Mouse (Mus musculus) heart, embryonic 11.5 days (tissue): ENCODE measurements at regions not wholly inside any gene's neighbourhood (a gene's known extent, or its start where the extent isn't known, plus 50 kb on each side); places are given as distances from the start of the nearest gene placed in this dataset.

Experiments
- ATAC-seq: fragments of 200-750 bp; cut with Nextera tagmentation; replicated peaks from 2 replicates; pipeline ENCODE4 v1.8.0; 2017; ENCODE audit warnings: moderate library complexity; ENCODE audit not compliant: insufficient number of reproducible peaks, low FRiP score, low TSS enrichment
- H3K27ac ChIP-seq: fragments of 300-500 bp; sonication (generic); 2 replicates; pipeline ENCODE4 v1.5.1; 2014; ENCODE audit warnings: mild to moderate bottlenecking, low read depth, low read length
- H3K27me3 ChIP-seq: fragments of 300-500 bp; sonication (generic); 2 replicates; pipeline ENCODE4 v1.6.1; 2014; ENCODE audit warnings: mild to moderate bottlenecking, low read length, mixed read lengths; ENCODE audit not compliant: control insufficient read depth, insufficient read depth
- H3K36me3 ChIP-seq: fragments of 300-500 bp; sonication (generic); 2 replicates; pipeline ENCODE4 v1.6.1; 2014; ENCODE audit warnings: mild to moderate bottlenecking, low read length, moderate library complexity, mixed read lengths; ENCODE audit not compliant: control insufficient read depth, insufficient read depth
- H3K4me1 ChIP-seq: fragments of 300-500 bp; sonication (generic); 2 replicates; pipeline ENCODE4 v1.6.1; 2014; ENCODE audit warnings: low read length; ENCODE audit not compliant: control insufficient read depth, insufficient read depth
- H3K4me2 ChIP-seq: fragments of 300-500 bp; sonication (generic); 2 replicates; pipeline ENCODE4 v1.6.1; 2014; ENCODE audit warnings: mild to moderate bottlenecking, moderate library complexity
- H3K4me3 ChIP-seq: fragments of 300-500 bp; sonication (generic); 2 replicates; pipeline ENCODE4 v1.5.1; 2014; ENCODE audit warnings: low read depth, low read length
- H3K9ac ChIP-seq: fragments of 300-500 bp; sonication (generic); 2 replicates; pipeline ENCODE4 v1.6.1; 2014; ENCODE audit warnings: mild to moderate bottlenecking, low read depth, low read length, moderate library complexity
- H3K9me3 ChIP-seq: fragments of 300-500 bp; sonication (generic); replicated peaks from 2 replicates; pipeline ENCODE4 v1.6.1; 2016; ENCODE audit warnings: low read length; ENCODE audit not compliant: control insufficient read depth
- WGBS: fragments of 180-500 bp; shearing (Covaris S2); extraction: QIAGEN DNeasy Blood & Tissue Kit; methylation state at CpG from one replicate; pipeline ENCODE4 v1.1.7; 2014; ENCODE audit not compliant: insufficient replicate concordance; 5-methylcytosine and 5-hydroxymethylcytosine counted together

GRCm38 (mm10) chr14:104038628-104039325 is 194.6 kb upstream of the Ednrb start:
- Histone ChIP-seq H3K9me3 (no peaks in the 10 kb centered on the region), H3K27ac (no peak overlapping the region), H3K36me3 (no peaks in the 10 kb centered on the region), H3K27me3 (no peaks in the 10 kb centered on the region), H3K4me1 (no peaks in the 10 kb centered on the region), H3K9ac (no peak overlapping the region), H3K4me2 (peak overlapping the region; percentile 11; the same call in 1 of the 2 replicates), H3K4me3 (no peak overlapping the region)
- no peak for ATAC-seq
- 10% methylated on average over 13 of the region's 13 CpGs for WGBS

DNA sequence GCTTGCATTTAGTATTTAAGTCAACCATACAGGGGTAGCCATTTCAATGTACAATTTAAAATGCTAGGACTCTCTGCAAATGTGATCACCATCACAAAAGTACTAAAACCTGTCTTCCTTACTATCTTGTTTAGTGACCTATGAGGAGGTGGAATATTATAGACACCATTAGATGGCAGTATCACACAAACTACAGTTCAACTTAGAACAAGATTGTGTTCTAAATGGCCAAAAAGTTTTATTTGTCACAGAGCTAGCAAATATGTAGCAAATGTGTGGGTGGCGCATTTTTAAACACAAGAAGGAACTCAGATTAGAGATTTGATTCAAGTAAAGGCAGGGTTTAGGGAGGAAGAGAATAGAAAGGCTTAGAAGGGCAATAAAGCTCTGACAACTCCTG is 189.4 kb upstream of the Ednrb start:
- Histone ChIP-seq H3K9ac (no peak overlapping the region), H3K4me2 (no peak overlapping the region), H3K27me3 (no peaks in the 10 kb centered on the region), H3K27ac (no peak overlapping the region), H3K4me1 (no peaks in the 10 kb centered on the region), H3K4me3 (no peak overlapping the region), H3K36me3 (no peaks in the 10 kb centered on the region), H3K9me3 (no peaks in the 10 kb centered on the region)
- 26% methylated on average over 1 of the region's 1 CpGs for WGBS
- ATAC-seq: no peak

GRCm38 (mm10) chr14:104030784-104031470 is 186.7 kb upstream of the Ednrb start:
- no peak overlapping the region for H3K4me2 ChIP-seq
- H3K9me3 ChIP-seq: no peaks in the 10 kb centered on the region
- no peak overlapping the region for H3K27ac ChIP-seq
- no peak for ATAC-seq
- H3K36me3 ChIP-seq: no peaks in the 10 kb centered on the region
- no peak overlapping the region for H3K9ac ChIP-seq
- H3K4me1 ChIP-seq: 0 out of 2 replicates have a peak, but pooled peaks cover 2% of the 10 kb centered on the region
- H3K27me3 ChIP-seq: no peaks in the 10 kb centered on the region
- H3K4me3 ChIP-seq: no peak overlapping the region
- WGBS: 67% methylated on average over 11 of the region's 11 CpGs

DNA sequence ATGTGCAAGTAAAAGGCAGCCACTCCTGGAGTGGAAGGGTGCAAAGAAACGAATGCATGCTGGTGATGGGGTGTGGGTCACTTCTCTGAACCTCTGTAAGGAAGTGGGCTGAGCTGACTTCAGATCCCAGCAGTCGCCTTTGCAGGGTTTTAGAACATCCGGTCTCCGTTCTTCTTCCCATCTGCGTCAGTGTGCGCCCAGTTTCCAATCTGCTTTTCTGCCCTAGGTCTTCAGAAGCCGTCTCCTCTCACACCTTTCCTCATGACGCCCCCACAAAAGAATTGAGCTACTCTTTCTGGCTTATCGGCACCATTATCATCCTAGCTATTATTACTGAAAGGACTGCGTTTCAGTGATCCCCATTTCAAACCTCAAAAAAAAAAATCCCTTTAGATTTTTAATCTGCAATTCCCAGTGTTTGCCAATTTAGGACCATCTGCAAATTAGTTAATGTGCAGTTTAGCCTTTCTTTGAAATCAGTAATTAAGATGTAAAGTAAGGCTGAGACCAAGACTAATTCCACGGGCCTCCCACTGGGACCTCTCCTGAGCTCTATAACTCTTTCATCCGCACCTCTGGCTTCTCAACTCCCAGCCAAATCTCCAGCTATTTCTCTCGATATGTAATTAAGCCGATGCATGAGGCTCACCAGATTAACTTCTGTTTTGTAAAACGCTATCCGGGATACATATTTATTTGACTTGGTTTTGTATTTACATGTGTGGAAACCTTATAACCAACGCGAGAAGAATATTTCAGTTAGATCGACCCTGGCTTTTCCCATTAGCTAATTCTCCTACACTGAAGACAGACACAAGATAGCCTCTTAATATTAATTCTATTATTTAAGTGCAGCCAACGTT is 185.7 kb upstream of the Ednrb start:
- no peak for ATAC-seq
- H3K27ac ChIP-seq: no peak overlapping the region
- 50% methylated on average over 20 of the region's 20 CpGs for WGBS
- H3K36me3 ChIP-seq: no peaks in the 10 kb centered on the region
- no peaks in the 10 kb centered on the region for H3K9me3 ChIP-seq
- H3K9ac ChIP-seq: no peak overlapping the region
- 0 out of 2 replicates have a peak, but pooled peaks cover 2% of the 10 kb centered on the region for H3K4me1 ChIP-seq
- H3K4me3 ChIP-seq: no peak overlapping the region
- no peak overlapping the region for H3K4me2 ChIP-seq
- no peaks in the 10 kb centered on the region for H3K27me3 ChIP-seq

DNA sequence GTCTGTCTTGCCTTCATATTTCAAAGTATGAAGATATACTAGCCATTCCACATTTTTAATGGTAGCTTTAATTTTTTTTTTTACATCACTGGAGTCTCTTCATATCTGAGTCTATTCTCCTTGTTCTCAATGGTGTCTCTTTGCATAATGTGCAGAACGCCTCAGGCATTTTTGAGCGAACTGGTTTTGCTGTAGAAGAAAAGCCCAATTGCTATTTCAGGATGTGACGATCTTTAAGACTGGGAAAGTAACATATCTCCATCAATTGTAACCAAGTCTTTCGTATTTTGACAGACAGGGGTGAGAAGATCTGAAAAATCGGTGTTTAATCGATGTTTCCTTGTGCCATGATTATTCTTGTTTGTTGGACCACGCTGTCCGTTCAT is 183.7 kb upstream of the Ednrb start:
- H3K4me1 ChIP-seq: 0 out of 2 replicates have a peak, but pooled peaks cover 2% of the 10 kb centered on the region
- no peak overlapping the region for H3K4me2 ChIP-seq
- H3K9ac ChIP-seq: no peak overlapping the region
- ATAC-seq: no peak
- H3K9me3 ChIP-seq: no peaks in the 10 kb centered on the region
- no peak overlapping the region for H3K4me3 ChIP-seq
- no peak overlapping the region for H3K27ac ChIP-seq
- H3K36me3 ChIP-seq: no peaks in the 10 kb centered on the region
- 86% methylated on average over 8 of the region's 8 CpGs for WGBS
- no peaks in the 10 kb centered on the region for H3K27me3 ChIP-seq

DNA sequence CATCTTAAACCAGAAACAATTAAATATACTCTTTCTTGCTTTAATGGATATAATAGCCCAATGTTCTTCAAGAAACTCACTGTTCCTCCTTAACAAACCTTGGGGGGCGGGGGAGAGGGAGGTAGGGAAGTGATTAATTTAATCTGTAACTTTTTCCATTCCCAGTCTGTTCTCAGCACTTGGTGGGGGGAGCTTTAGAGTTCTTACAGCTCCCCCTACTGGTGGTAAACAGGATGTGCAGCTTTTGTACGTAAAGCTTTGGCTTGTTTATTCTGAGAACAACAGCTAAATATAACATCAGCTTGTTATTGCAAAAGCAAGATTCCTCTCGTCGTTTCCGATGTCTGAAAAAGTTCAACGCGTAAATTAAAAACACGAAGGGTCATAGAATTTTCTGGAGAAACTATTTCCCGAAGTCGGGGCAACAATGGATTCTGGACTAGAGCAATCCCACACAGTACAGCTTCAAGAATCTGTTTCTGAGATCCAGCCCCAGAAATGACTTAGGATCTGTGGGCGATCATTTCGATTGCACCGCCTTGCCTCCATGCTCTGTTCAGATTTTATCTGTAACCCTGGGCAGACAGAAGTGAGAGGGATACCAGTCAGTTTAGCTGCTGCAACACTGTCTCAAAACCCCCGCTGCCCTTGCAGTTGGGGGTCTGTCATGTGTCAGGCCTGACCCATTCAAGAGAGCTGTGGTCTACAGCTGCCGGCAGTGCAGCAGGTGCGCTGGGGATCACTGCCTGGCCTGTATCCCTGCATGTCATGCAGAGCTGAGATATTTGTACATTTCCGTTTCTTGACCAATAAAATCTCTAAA is 183.1 kb upstream of the Ednrb start:
- H3K4me3 ChIP-seq: no peak overlapping the region

DNA sequence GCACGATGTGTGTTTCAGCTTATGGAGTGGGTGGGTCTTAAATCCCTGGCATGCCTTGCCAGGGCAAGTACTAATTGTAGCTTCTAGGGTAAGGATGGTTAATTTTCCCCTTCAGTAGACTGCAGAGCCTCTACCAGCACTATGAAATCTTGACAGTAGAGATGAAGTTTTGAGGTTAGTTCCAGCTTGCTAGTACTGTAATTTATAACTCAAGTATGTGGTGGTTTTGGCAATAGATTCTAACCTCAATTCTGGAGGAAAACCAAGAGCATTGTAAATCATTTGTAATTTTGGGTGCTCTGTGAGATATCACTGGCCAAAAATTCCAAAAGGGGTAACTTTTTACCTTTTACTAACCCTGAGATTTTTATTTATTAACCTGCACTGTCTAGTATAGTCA is 164.3 kb upstream of the Ednrb start:
- H3K9ac ChIP-seq: no peak overlapping the region
- ATAC-seq: no peak
- no peaks in the 10 kb centered on the region for H3K36me3 ChIP-seq
- no peak overlapping the region for H3K4me3 ChIP-seq
- H3K27me3 ChIP-seq: no peaks in the 10 kb centered on the region
- no peak overlapping the region for H3K4me2 ChIP-seq
- no peaks in the 10 kb centered on the region for H3K4me1 ChIP-seq
- 76% methylated on average over 1 of the region's 1 CpGs for WGBS
- H3K27ac ChIP-seq: no peak overlapping the region
- H3K9me3 ChIP-seq: no peaks in the 10 kb centered on the region

More for the DNA sequence above, 183.1 kb upstream of the Ednrb start:
- Histone ChIP-seq H3K9me3 (no peaks in the 10 kb centered on the region), H3K4me2 (peak overlapping the region; percentile 18; the same call in 1 of the 2 replicates), H3K36me3 (no peaks in the 10 kb centered on the region), H3K4me1 (0 out of 2 replicates have a peak, but pooled peaks cover 2% of the 10 kb centered on the region), H3K9ac (no peak overlapping the region), H3K27me3 (no peaks in the 10 kb centered on the region), H3K27ac (no peak overlapping the region)
- ATAC-seq: peak; percentile 39; the same call in 1 of the 2 replicates
- WGBS: 24% methylated on average over 17 of the region's 17 CpGs

DNA sequence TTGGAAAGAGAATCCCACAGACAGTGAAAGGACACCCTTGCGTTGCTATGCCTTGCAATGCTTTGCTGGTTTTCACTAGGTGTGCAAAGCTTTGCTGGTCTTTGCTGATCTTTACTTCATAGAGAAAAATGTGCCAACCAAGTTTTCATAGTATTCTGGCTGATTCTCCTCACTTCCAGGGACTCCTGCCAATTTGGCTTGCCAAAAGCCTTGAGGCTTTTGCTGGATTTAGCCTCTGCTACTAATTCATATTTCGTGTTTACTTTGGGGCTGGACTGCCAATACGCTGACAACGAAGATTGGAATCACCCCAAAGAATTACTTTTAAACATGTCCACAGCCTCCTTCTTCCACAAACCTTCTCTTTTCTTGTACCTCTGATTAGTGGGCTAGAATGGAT is 162.2 kb upstream of the Ednrb start:
- Histone ChIP-seq H3K9ac (no peak overlapping the region), H3K27ac (no peak overlapping the region), H3K27me3 (no peaks in the 10 kb centered on the region), H3K36me3 (no peaks in the 10 kb centered on the region), H3K4me3 (no peak overlapping the region), H3K4me1 (no peaks in the 10 kb centered on the region), H3K4me2 (no peak overlapping the region), H3K9me3 (no peaks in the 10 kb centered on the region)
- ATAC-seq: no peak
- WGBS: 75% methylated on average over 4 of the region's 4 CpGs
